Comparison of ENCODE assay signal across 17 mouse cellular contexts in the genomic region with DNA sequence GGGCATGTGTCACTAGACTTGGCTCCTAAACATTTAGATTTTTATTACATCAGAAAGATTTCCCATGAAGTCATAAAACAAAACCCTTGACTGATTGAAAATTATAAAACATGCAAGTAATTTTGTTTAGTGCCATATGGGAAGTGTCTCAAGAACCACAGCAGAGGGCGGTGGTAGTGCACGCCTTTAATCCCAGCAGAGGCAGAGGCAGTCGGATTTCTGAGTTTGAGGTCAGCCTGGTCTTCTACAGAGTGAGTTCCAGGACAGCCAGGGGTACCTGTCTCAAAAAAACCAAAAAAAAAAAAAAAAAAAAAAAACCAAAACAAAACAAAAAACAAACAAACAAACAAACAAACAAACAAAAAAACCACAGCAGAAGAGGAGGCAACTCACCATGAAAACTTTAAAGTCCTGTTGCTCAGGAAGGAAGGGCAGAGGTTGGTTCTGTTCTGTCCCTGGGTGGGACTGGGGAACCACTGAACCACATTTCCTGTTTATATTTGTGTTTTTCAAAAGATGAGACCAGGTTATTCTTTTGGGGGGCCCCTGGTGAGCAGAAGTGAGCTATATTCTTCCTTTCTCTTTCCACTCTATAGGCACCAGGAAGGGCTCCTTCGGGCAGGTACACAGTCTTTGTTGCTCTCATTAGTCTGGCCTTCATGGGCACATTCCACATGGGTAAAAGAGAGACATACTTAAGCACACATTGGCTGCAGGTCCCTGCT. TPM values are rescaled to one million over a fixed set of nuclear protein-coding genes. Genes with fewer than 3 reads are reported as not detected.
A peak's percentile ranks its signal among the peaks of the same experiment; 100 is the strongest.
DNase-seq lines count a peak whose midpoint lies in the region; ATAC-seq and TF ChIP-seq lines count a peak whose summit lies in the region.
"Had no signal": no experiment of that assay in that cellular context is flagged by ENCODE, and none has a peak within 500 bp of the region (broad histone marks: within the 10 kb centered on the region; RNA-seq: fewer than 3 reads in every experiment).

No protein-coding gene starts in this region.

- TF ChIP-seq POLR2A in spleen, adult 2 months (IDR thresholded peaks at IDR 0.05; ENCODE audit: low read depth, low read length), result no peak

- ATAC-seq in kidney, embryonic 15.5 days (replicated peaks; ENCODE audit: low FRiP score), result no peak
- ATAC-seq in stomach, postnatal 0 days (ENCODE audit: low FRiP score, low TSS enrichment), result no peak
- ATAC-seq: hindbrain, postnatal 0 days; midbrain, embryonic 15.5 days had no signal

- no peak overlapping the region for H3K4me2 ChIP-seq in kidney, embryonic 15.5 days
- no peak overlapping the region for H3K4me2 ChIP-seq in stomach, postnatal 0 days (replicated peaks; ENCODE audit: low read depth)
- H3K4me2 ChIP-seq: limb, embryonic 12.5 days; midbrain, embryonic 15.5 days had no signal

- H3K4me3 ChIP-seq in kidney, embryonic 15.5 days (replicated peaks), result no peak overlapping the region
- H3K4me3 ChIP-seq in spleen, adult 2 months (ENCODE audit: extremely low read depth, insufficient read depth, insufficient read length), result no peak overlapping the region
- H3K4me3 ChIP-seq in stomach, postnatal 0 days (ENCODE audit: low read depth, low read length), result no peak overlapping the region
- H3K4me3 ChIP-seq: limb, embryonic 12.5 days; midbrain, embryonic 15.5 days had no signal

- 83% methylated on average over 4 of the region's 4 CpGs for WGBS in kidney, embryonic 15.5 days
- WGBS in spleen, adult 2 months, result 86% methylated on average over 4 of the region's 4 CpGs
- WGBS in stomach, postnatal 0 days, result 78% methylated on average over 4 of the region's 4 CpGs

- DNase-seq in heart, adult 11 months, result peak; percentile 85
- no peak for DNase-seq in heart, adult 9 months (ENCODE audit: low spot score in 2 of 2)
- DNase-seq in kidney, postnatal 36 days, result no peak
- peak in 1 of 2 experiments; percentile 6 for DNase-seq in spleen, adult 2 months (ENCODE audit: low read depth in 1 of 2, low spot score in 2 of 2)
- DNase-seq in spleen, postnatal 4 days (ENCODE audit: low spot score in 2 of 2), result no peak
- DNase-seq in right cerebral cortex, postnatal 25 days, result no peak
- no peak for DNase-seq in stomach, postnatal 0 days (ENCODE audit: low spot score)
- DNase-seq: adrenal gland, postnatal 25 days; cerebellum, postnatal 10 days; right cerebral cortex, postnatal 4 days had no signal

- TF ChIP-seq EP300 in stomach, postnatal 0 days (optimal IDR thresholded peaks at IDR 0.05), result no peak

- H3K27me3 ChIP-seq in kidney, embryonic 15.5 days, result no peaks in the 10 kb centered on the region
- H3K27me3 ChIP-seq in spleen, adult 2 months (ENCODE audit: control insufficient read depth, insufficient read depth, low read length), result no peaks in the 10 kb centered on the region
- H3K27me3 ChIP-seq in stomach, postnatal 0 days (ENCODE audit: control insufficient read depth, insufficient read depth, low read length), result no peaks in the 10 kb centered on the region
- H3K27me3 ChIP-seq: limb, embryonic 12.5 days; midbrain, embryonic 15.5 days had no signal

- no peak overlapping the region for H3K9ac ChIP-seq in kidney, embryonic 15.5 days
- H3K9ac ChIP-seq in stomach, postnatal 0 days (ENCODE audit: low read length), result no peak overlapping the region
- H3K9ac ChIP-seq: limb, embryonic 12.5 days; midbrain, embryonic 15.5 days had no signal

- no peak for TF ChIP-seq CTCF in spleen, adult 2 months (IDR thresholded peaks at IDR 0.05; ENCODE audit: extremely low read depth, insufficient read depth, insufficient read length, insufficient replicate concordance)
- TF ChIP-seq CTCF in stomach, postnatal 0 days (IDR thresholded peaks at IDR 0.05; ENCODE audit: low read depth), result no peak

- H3K27ac ChIP-seq in kidney, embryonic 15.5 days, result peak overlapping the region; percentile 73
- peak overlapping the region; percentile 81 for H3K27ac ChIP-seq in spleen, adult 2 months (ENCODE audit: insufficient read depth, low read length)
- H3K27ac ChIP-seq in stomach, postnatal 0 days (replicated peaks), result no peak overlapping the region
- H3K27ac ChIP-seq: hindbrain, postnatal 0 days; limb, embryonic 12.5 days; macrophage; midbrain, embryonic 15.5 days had no signal

- no peaks in the 10 kb centered on the region; the same call in 1 of the 2 replicates for H3K36me3 ChIP-seq in kidney, embryonic 15.5 days
- peaks cover 9% of the 10 kb centered on the region for H3K36me3 ChIP-seq in spleen, adult 2 months (ENCODE audit: control insufficient read depth, insufficient read depth, low read length)
- H3K36me3 ChIP-seq in stomach, postnatal 0 days (ENCODE audit: control insufficient read depth, insufficient read depth, low read length), result no peaks in the 10 kb centered on the region
- H3K36me3 ChIP-seq: limb, embryonic 12.5 days; midbrain, embryonic 15.5 days had no signal

- H3K4me1 ChIP-seq in kidney, embryonic 15.5 days, result 0 out of 2 replicates have a peak, but pooled peaks cover 3% of the 10 kb centered on the region
- H3K4me1 ChIP-seq in spleen, adult 2 months (ENCODE audit: control insufficient read depth, insufficient read depth, insufficient read length), result peaks cover 43% of the 10 kb centered on the region
- no peaks in the 10 kb centered on the region for H3K4me1 ChIP-seq in stomach, postnatal 0 days (replicated peaks; ENCODE audit: control insufficient read depth, insufficient read depth)
- H3K4me1 ChIP-seq: limb, embryonic 12.5 days; midbrain, embryonic 15.5 days had no signal

- H3K9me3 ChIP-seq in kidney, embryonic 15.5 days (replicated peaks), result no peaks in the 10 kb centered on the region
- H3K9me3 ChIP-seq in stomach, postnatal 0 days (ENCODE audit: control insufficient read depth, low read length), result no peaks in the 10 kb centered on the region
- H3K9me3 ChIP-seq: midbrain, embryonic 15.5 days had no signal

RNA-seq across cellular contexts. Expression of gene Gimap6, which starts 11.0 kb away (rescaled TPM):
- polyA plus RNA-seq in kidney, embryonic 15.5 days (2015; fragmentation: Nextera tagmentation; extraction: Ambion mirVana), result 50.6 and 51.3 TPM in 2 replicates
- 50.8 and 54.3 TPM in 2 replicates for polyA plus RNA-seq in spleen, adult 2 months (2012; rRNA removed)
- polyA plus RNA-seq in stomach, postnatal 0 days (2015; fragmentation: Nextera tagmentation; extraction: Ambion mirVana), result 11.3 and 13.0 TPM in 2 replicates

RNA-seq across cellular contexts. Expression of gene Gimap4, which starts 12.6 kb away (rescaled TPM):
- polyA plus RNA-seq in kidney, embryonic 15.5 days (2015; fragmentation: Nextera tagmentation; extraction: Ambion mirVana), result 69.5 and 72.5 TPM in 2 replicates
- 66.3 and 73.5 TPM in 2 replicates for polyA plus RNA-seq in spleen, adult 2 months (2012; rRNA removed)
- 8.0 and 8.5 TPM in 2 replicates for polyA plus RNA-seq in stomach, postnatal 0 days (2015; fragmentation: Nextera tagmentation; extraction: Ambion mirVana)

RNA-seq across cellular contexts. Expression of gene Gimap9, which starts 21.1 kb away (rescaled TPM):
- 11.7 and 12.6 TPM in 2 replicates for polyA plus RNA-seq in kidney, embryonic 15.5 days (2015; fragmentation: Nextera tagmentation; extraction: Ambion mirVana)
- polyA plus RNA-seq in spleen, adult 2 months (2012; rRNA removed), result 9.9 and 10.4 TPM in 2 replicates
- 3.2 and 3.5 TPM in 2 replicates for polyA plus RNA-seq in stomach, postnatal 0 days (2015; fragmentation: Nextera tagmentation; extraction: Ambion mirVana)

RNA-seq across cellular contexts. Expression of gene Gm28053, which starts 21.4 kb away (rescaled TPM):
- 2.7 and 3.3 TPM in 2 replicates for polyA plus RNA-seq in kidney, embryonic 15.5 days (2015; fragmentation: Nextera tagmentation; extraction: Ambion mirVana)
- 0.43 and 0.82 TPM in 2 replicates for polyA plus RNA-seq in spleen, adult 2 months (2012; rRNA removed)
- polyA plus RNA-seq in stomach, postnatal 0 days (2015; fragmentation: Nextera tagmentation; extraction: Ambion mirVana), result 0.59 TPM in 1 of 2 replicates, not detected in the other
- polyA plus RNA-seq: embryonic facial prominence, embryonic 11.5 days; hindbrain, postnatal 0 days; macrophage; midbrain, embryonic 15.5 days; neural tube, embryonic 11.5 days had no signal

RNA-seq across cellular contexts. Expression of gene Gimap7, which starts 21.4 kb away (rescaled TPM):
- polyA plus RNA-seq in kidney, embryonic 15.5 days (2015; fragmentation: Nextera tagmentation; extraction: Ambion mirVana), result not detected in 2 replicates
- polyA plus RNA-seq in spleen, adult 2 months (2012; rRNA removed), result 9.5 and 11.6 TPM in 2 replicates
- polyA plus RNA-seq in stomach, postnatal 0 days (2015; fragmentation: Nextera tagmentation; extraction: Ambion mirVana), result not detected in 2 replicates
- polyA plus RNA-seq: embryonic facial prominence, embryonic 11.5 days; hindbrain, postnatal 0 days; limb, embryonic 12.5 days; midbrain, embryonic 15.5 days; neural tube, embryonic 11.5 days had no signal
